Mouse (Mus musculus) heart, postnatal 0 days (tissue): ENCODE measurements around the gene Arl15. TPM values are rescaled to one million over a fixed set of nuclear protein-coding genes. Genes with fewer than 3 reads are reported as not detected.

ENCODE experiments used
- ATAC-seq: fragments of 200-750 bp; cut with Nextera tagmentation; 2 replicates; pipeline ENCODE4 v1.8.0; 2017; ENCODE audit warnings: low read depth, moderate number of reproducible peaks, moderate library complexity; ENCODE audit not compliant: insufficient read depth
- DNase-seq: peaks from one replicate; pipeline ENCODE4 v3.0.0-alpha.2; 2016; ENCODE audit warnings: low spot score
- H3K27ac ChIP-seq: fragments of 300-500 bp; sonication (generic); 2 replicates; pipeline ENCODE4 v1.5.1; 2014; ENCODE audit warnings: low read depth, mild to moderate bottlenecking
- H3K27me3 ChIP-seq: fragments of 300-500 bp; sonication (generic); 2 replicates; pipeline ENCODE4 v1.6.1; 2014; ENCODE audit warnings: low read length, mixed read lengths; ENCODE audit not compliant: control insufficient read depth, insufficient read depth
- H3K36me3 ChIP-seq: fragments of 300-500 bp; sonication (generic); replicated peaks from 2 replicates; pipeline ENCODE4 v1.6.1; 2014; ENCODE audit warnings: low read length, mixed read lengths; ENCODE audit not compliant: control insufficient read depth, insufficient read depth
- H3K4me1 ChIP-seq: fragments of 300-500 bp; sonication (generic); 2 replicates; pipeline ENCODE4 v1.6.1; 2014; ENCODE audit warnings: antibody characterized with exemption; ENCODE audit not compliant: control insufficient read depth, insufficient read depth
- H3K4me2 ChIP-seq: fragments of 300-500 bp; sonication (generic); 2 replicates; pipeline ENCODE4 v1.6.1; 2014; ENCODE audit warnings: low read depth, mild to moderate bottlenecking, low read length, moderate library complexity
- H3K4me3 ChIP-seq: fragments of 300-500 bp; sonication (generic); 2 replicates; pipeline ENCODE4 v1.5.1; 2014; ENCODE audit warnings: low read depth, low read length
- H3K9ac ChIP-seq: fragments of 300-500 bp; sonication (generic); replicated peaks from 2 replicates; pipeline ENCODE4 v1.6.1; 2014; ENCODE audit warnings: low read depth, low read length, mixed read lengths
- H3K9me3 ChIP-seq: fragments of 300-500 bp; sonication (generic); replicated peaks from 2 replicates; pipeline ENCODE4 v1.6.1; 2016; ENCODE audit warnings: low read length; ENCODE audit not compliant: control insufficient read depth
- CTCF ChIP-seq: IDR thresholded peaks from 2 replicates; pipeline ENCODE4 v1.5.1; 2016; ENCODE audit warnings: antibody characterized with exemption, control low read depth, low read depth
- EP300 ChIP-seq: IDR thresholded peaks from 2 replicates; pipeline ENCODE4 v1.6.1; 2016; ENCODE audit warnings: antibody characterized with exemption, low read depth
- WGBS: fragments of 180-500 bp; shearing (Covaris S2); extraction: QIAGEN DNeasy Blood & Tissue Kit; methylation state at CpG from one replicate; pipeline ENCODE4 v1.1.7; 2014; 5-methylcytosine and 5-hydroxymethylcytosine counted together
- polyA plus RNA-seq: library from polyadenylated mRNA; unstranded; fragments of >200 nt; fragmentation: Nextera tagmentation; extraction: Ambion mirVana; gene quantifications from 2 replicates; pipeline ENCODE4 v1.2.1, GENCODE M21; 2015
- total RNA-seq: library from RNA; depleted of rRNA; stranded (reverse); fragments of >200 nt; gene quantifications from 2 replicates; pipeline ENCODE4 v1.2.3, GENCODE M21; 2014; ENCODE audit warnings: low replicate concordance

Gene Arl15
- total and polyA plus RNA-seq, 2 experiments from 2014 or later = 3.9 to 16.5 TPM

DNA sequence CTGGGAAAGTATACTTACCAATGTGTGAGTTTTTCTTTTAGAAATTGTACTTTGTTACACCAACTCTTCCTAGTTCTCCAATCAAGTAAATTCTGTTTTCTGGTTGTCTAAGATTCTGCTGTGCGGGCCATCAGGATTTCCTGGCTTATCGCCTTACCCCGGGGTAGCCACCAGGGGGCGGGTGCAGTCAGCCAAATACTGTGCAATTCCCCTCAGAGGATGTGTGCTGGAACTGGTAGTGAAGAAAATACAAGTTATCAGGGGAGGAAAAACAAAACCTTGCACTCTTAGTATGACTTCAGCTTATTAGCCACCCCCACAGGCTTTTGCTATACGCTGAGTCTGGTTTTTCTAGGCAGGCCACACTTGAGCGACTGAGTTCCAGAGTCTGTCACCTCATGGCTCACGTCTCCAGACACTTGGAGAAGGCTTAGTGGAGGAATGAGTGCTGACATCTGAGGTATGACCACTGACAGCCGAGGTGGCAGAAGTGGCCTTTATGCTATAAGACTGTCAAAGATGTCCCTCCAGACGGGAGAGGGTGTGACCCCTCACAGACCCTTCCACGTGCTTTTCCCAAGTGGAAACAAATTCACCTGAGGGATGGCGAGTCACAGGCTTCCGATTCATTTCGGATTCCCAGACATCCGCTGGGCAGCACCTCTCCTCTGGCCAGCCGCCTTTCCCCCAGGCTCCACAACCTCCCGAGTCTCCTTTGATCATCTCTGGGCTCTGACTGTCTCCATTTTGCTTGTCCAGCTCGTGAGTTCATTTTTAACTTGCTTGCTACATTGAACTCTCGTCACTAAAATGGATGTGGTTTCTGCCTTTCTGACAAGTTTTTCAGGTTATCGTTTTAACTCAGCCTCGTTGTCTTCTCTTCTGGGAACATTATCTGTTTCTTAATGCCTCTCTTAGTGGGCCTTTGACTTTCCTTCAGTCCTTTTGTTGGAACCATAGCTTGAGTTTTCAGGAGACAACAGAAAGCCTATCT lies 75.2 kb downstream of the Arl15 start:
- DNase-seq (peak; percentile 57), ATAC-seq (0 out of 2 replicates have a peak, but pooled peaks have one; percentile 28)
- Histone ChIP-seq H3K4me1 (peaks cover 8% of the 10 kb centered on the region), H3K27me3 (no peaks in the 10 kb centered on the region), H3K4me3 (no peak overlapping the region), H3K9ac (no peak overlapping the region), H3K4me2 (peak overlapping the region; percentile 46; the same call in 1 of the 2 replicates), H3K27ac (no peak overlapping the region), H3K9me3 (no peaks in the 10 kb centered on the region), H3K36me3 (no peaks in the 10 kb centered on the region)
- WGBS = 51% methylated on average over 20 of the region's 20 CpGs
- TF ChIP-seq CTCF (peak; percentile 75), EP300 (no peak)

DNA sequence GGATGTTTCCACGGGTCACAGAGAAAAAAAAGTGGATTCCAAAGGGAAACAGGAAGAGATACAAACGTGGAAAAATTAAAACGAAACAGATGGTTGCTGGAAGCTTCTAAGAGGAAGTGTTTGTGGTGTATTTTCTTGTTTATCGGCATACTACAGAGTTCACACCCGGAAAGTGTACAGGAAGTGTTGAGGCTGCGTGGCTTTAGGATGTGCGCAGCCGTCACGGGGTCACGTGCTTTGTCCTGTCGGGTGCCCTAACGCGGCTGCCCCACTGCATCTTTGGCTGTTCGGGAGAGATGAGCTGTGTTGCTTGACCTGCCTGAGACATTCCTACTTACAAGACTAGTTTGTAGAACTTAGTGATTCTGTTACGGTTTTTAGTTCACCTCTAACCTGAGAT lies 76.1 kb downstream of the Arl15 start:
- no peaks in the 10 kb centered on the region for H3K9me3 ChIP-seq
- H3K4me3 ChIP-seq = peak overlapping the region; percentile 16; the same call in 1 of the 2 replicates
- DNase-seq (peak; percentile 45), ATAC-seq (peak; percentile 39; the same call in 1 of the 2 replicates)
- H3K27me3 ChIP-seq = no peaks in the 10 kb centered on the region
- TF ChIP-seq EP300 = no peak
- no peak for TF ChIP-seq CTCF
- WGBS = 66% methylated on average over 15 of the region's 15 CpGs
- no peak overlapping the region for H3K9ac ChIP-seq
- 0 out of 2 replicates have a peak overlapping the region, but pooled peaks have one; percentile 25 for H3K27ac ChIP-seq
- peak overlapping the region; percentile 46 for H3K4me2 ChIP-seq
- H3K4me1 ChIP-seq = peaks cover 8% of the 10 kb centered on the region
- no peaks in the 10 kb centered on the region for H3K36me3 ChIP-seq

DNA sequence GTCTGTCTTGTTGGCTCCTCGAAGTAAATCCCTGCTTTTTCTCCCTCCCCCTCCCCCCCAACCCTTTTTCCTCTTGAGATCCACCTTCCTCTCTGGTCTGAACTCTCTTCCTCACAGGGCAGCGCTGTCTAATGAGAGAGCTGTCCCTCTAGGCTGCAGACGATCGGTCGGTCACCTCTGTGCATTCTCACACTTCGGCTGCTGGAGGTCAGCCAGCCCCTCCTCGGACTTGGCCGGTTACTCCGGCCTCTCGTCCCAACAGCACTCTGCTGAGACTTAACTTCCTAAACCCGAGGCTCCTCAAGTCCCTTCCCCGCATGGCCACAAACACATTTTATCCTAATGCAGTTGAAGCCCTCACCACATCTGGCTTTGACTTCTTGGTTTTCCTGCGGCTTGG lies 77.5 kb downstream of the Arl15 start:
- ATAC-seq = peak; percentile 58; the same call in 1 of the 2 replicates
- Histone ChIP-seq H3K27ac (no peak overlapping the region), H3K9me3 (no peaks in the 10 kb centered on the region), H3K4me2 (peak overlapping the region; percentile 39), H3K4me3 (0 out of 2 replicates have a peak overlapping the region, but pooled peaks have one; percentile 2), H3K27me3 (no peaks in the 10 kb centered on the region), H3K9ac (peak overlapping the region; percentile 11; the same call in 1 of the 2 replicates), H3K36me3 (no peaks in the 10 kb centered on the region), H3K4me1 (peaks cover 8% of the 10 kb centered on the region)
- TF ChIP-seq EP300 = no peak
- TF ChIP-seq CTCF = no peak
- whole genome bisulfite sequencing = 19% methylated on average over 13 of the region's 13 CpGs
- DNase-seq = peak; percentile 39

DNA sequence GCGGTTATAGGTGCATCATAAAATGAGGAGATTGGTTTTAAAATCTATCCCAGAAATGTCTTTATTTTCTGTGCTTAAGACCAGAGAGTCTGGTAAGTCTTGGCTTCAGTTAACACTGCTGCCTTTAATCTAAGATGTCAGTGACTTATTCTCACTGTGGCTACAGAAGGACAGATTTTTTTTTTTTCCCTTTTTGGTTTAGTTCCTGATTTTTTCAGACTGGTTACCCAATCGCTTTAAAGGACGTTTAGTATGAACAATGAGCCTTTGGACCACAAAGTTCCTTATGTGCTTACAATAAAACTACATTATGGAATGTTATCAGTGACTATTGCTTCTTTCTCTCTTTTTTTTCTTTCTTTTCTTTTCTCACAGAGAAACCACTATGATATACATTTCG lies 81.4 kb downstream of the Arl15 start:
- DNase-seq (no peak), ATAC-seq (no peak)
- Histone ChIP-seq H3K27me3 (no peaks in the 10 kb centered on the region), H3K4me2 (no peak overlapping the region), H3K4me1 (peaks cover 8% of the 10 kb centered on the region), H3K9ac (no peak overlapping the region), H3K36me3 (no peaks in the 10 kb centered on the region), H3K4me3 (no peak overlapping the region), H3K27ac (no peak overlapping the region), H3K9me3 (no peaks in the 10 kb centered on the region)
- TF ChIP-seq EP300 = no peak
- WGBS = 79% methylated on average over 4 of the region's 4 CpGs

DNA sequence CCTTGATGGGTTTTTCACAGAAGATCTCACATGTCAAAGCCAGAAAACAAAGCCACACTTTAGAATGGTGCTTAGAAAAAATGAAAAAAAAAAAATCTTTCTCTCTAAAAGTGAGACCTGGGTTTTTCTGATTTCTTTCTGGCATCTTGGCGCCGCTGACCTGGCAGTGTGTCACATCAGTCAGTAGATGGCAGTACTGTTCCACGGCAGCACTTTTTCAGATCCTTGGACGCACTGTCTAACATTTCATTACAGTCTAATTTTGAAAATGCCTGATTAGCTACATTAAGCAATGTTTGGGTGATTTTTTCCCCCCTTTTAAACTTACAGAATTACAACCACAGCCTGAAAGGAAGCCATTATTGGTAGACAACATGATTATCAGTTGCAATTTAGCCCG lies 83.1 kb downstream of the Arl15 start:
- H3K27ac ChIP-seq = no peak overlapping the region
- no peak overlapping the region for H3K4me3 ChIP-seq
- no peak overlapping the region for H3K4me2 ChIP-seq
- no peaks in the 10 kb centered on the region for H3K27me3 ChIP-seq
- no peaks in the 10 kb centered on the region for H3K4me1 ChIP-seq
- no peak for ATAC-seq
- 19% methylated on average over 5 of the region's 5 CpGs for WGBS
- DNase-seq = peak; percentile 57
- H3K9me3 ChIP-seq = no peaks in the 10 kb centered on the region
- no peak overlapping the region for H3K9ac ChIP-seq
- no peaks in the 10 kb centered on the region for H3K36me3 ChIP-seq
- TF ChIP-seq EP300 = no peak
- TF ChIP-seq CTCF = peak; percentile 95
